Mouse (Mus musculus) embryo, embryonic 10 days (tissue): ENCODE results near the gene Fndc3b.
A peak's percentile ranks its signal among the peaks of the same experiment; 100 is the strongest.

Experiments used
- DNase-seq: peaks from one replicate; pipeline ENCODE4 v3.0.0-alpha.2; 2015; ENCODE audit warnings: low spot score

The Fndc3b gene

GRCm38 (mm10) chr3:27709096-27709905 lies 1.8 kb downstream of the Fndc3b start:
- peak; percentile 41 for DNase-seq

- DNase-seq, result no peak
These were observed 2.5 kb downstream of the Fndc3b start for GRCm38 (mm10) chr3:27708581-27708980.

DNA sequence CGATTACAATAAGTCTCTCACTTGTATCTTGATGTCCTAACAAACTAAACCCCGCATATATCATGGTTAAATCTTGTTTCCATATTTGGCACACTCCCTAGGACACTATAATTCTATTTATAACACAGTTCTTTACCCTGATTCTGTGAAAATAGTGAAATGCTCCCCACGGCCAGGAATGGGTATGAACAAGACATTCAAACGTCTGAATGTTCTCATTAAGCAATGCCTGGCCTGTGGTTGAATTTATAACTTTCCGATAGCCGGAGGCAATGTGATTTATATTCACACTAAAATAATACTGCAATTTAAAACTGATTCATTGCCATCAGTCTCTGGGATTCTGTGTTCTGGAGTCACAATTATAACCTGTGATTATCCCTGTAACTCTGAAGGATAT lies 5.3 kb downstream of the Fndc3b start:
- DNase-seq, result no peak

DNA sequence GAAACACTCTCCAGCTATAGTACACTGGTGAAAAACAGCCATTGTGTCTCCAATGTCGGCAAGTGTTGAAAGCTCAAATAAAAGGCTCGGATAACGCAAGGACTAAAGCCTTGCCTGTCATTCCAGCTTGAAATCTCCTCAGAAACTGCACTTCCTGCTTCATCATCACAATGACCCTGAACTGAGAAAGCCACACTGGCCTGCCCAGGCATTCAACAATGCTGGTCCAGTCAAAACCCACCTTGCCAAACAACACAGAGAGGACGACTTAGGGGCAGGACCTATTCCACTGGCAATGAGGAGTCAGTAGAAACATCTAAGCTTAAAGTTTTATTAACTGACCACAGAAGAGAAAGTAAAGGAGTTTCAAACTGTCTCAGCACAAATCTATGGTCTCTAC lies 6.1 kb downstream of the Fndc3b start:
- DNase-seq, result no peak

GRCm38 (mm10) chr3:27704641-27705040 lies 6.5 kb downstream of the Fndc3b start:
- DNase-seq, result no peak

GRCm38 (mm10) chr3:27703531-27703930 lies 7.6 kb downstream of the Fndc3b start:
- DNase-seq, result no peak

DNA sequence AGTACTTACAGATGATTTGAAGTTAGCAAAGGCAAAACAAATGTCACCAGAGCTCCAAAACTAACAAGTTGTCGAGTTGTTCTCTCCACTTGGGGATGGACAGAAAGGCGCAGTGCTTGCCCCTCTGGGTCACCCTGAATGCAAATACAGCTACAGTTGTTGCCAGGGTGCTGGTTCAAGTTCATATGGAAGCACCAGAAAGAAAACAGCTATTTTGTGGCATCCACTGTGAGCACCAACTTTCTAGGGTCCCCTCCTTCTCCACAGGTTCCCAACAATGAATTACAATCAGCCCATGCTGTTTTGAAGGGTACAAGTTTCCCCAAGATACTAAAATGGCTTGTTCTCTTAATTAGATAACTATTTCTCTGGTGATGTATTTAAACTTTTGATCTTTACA lies 8.0 kb downstream of the Fndc3b start:
- no peak for DNase-seq

GRCm38 (mm10) chr3:27698671-27699070 lies 12.4 kb downstream of the Fndc3b start:
- no peak for DNase-seq

DNA sequence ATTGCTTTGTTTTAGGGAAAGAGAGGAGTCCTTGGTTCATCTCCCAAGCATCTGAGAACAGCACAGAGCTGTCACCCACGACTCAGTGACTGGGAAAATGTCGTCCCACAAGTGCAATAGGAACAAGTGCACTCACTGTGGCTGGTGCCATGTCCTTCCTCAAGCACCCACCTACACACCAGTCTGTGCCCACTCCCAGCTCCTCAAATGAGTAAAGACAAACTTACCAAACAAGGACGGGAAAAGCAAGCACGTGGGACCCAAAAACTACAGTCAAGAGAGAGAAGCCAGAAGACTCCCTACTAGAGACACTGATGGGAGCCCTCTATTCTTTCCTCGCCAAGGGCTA lies 14.7 kb downstream of the Fndc3b start:
- DNase-seq, result no peak

DNA sequence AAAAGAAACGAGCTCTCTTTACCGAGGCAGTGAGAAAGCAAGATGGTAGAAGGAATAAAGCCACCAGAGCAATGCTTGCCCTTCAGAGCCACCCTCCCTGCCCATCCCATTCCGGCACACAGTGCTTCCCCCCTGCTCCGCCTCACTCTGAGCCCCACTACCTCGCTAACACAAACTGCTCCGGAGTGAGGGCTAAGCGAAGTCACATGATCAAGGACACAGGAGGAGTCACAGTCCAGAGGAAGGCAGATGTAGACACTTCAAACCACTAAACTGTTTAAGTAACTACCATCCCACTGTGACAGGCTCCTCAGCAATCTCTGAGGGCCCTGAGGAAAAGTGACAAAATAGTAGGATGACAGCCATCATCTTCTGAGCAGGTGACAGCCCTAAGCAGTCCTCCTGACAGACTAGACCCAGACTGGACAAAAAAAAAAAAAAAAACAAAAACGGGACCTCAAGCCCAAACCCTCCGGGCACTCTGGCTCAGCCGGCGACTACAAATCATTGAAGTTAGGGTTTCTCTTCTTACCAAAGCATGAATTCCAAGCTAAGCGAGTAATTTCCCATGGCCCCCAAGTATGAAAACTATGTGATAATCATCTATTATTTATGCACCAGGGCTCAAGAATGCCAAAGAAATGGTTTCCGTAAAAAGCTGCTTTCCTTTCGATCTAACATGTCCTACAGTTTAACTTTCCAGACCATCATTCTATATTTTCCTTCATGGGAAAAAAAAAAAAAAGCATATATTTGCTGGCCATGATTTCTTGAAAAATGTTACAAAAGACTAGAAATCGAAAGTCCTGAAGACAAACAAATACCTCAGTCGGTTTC lies 15.3 kb downstream of the Fndc3b start:
- no peak for DNase-seq

DNA sequence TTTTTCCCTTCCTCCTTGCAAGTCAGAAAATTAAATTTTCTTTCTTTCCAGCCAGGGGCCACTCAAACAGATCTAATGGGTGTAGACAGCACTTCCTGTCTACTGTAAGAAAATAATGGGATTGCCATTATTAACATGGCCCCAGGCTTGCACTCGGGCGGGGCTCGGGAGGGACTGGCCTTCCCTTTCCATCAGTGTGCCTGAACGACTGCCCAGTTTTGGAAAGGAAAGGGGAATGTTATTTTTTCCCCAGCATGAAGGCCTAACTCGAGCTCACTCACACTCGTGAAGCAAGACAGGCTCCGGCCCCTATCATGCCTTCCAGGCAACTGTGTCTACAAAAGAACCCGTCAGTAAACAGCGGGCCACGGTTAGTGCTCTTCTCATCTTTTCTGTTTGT lies 16.5 kb downstream of the Fndc3b start:
- DNase-seq, result no peak

DNA sequence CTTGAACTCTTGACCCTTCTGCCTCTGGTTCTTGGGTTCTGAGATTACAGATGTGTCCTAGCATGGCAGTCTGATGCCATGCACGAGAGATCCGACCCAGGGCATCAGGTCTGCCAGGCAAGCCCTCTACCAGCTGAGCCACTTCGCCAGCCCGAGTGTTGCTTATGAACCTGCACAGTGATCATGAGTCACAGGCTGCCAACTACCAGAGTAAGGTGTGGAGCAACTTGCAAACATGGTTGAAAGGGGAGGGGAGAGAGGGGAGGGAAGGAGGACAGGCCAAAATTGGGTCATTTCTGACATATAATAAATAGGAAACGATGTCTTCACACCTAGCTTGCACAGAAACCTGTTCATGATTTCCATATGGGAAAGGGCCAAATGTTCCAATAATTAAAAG lies 17.0 kb downstream of the Fndc3b start:
- DNase-seq, result no peak

DNA sequence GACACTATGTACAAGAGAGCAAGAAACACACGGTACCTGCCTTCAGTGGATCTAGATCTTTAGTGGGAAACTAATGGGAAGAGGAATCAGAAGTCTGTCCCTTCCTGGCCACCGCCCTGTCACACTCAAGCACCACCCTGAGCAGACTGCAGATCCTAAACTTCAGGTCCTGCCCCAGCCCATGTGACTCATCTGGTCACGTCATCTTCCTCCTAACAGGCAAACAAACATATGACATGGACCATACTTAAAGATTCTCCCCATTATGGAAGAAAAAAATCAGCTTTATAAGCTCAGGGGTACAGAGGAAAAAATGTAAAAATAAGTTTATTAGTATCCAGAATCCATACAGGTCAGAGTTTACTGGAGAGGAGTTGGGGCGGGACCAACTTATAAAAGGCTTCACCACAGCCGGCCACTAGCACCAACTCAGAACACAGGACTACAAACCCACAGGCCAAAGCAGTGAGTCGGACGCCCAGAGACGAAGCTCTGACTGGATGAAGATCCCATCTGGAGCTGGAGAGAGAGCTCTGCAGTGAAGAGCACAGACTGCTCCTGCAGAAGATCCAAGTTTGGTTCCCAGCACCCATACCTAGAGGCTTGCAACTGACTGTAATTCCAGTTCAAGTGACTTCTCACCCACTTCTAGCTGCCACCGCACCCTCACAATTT lies 19.5 kb downstream of the Fndc3b start:
- no peak for DNase-seq

DNA sequence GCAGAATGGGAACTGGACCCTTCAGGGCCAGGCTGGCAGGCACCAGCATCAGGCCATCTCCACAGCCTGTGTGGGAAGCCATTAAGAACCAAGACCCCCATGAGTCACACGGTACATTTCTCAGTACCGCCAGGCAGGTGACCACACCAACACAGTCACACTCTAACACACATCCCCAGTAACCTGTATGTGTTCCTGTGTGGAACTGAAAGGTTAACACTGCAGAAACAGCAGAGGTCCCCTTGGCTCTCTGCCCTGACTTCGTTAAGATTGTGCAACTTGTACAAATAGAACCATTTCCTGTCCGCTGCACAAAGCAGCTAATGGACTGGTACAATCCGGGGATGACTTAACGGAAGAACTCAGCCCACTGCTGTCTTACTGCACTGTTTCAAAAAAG lies 21.1 kb downstream of the Fndc3b start:
- no peak for DNase-seq

DNA sequence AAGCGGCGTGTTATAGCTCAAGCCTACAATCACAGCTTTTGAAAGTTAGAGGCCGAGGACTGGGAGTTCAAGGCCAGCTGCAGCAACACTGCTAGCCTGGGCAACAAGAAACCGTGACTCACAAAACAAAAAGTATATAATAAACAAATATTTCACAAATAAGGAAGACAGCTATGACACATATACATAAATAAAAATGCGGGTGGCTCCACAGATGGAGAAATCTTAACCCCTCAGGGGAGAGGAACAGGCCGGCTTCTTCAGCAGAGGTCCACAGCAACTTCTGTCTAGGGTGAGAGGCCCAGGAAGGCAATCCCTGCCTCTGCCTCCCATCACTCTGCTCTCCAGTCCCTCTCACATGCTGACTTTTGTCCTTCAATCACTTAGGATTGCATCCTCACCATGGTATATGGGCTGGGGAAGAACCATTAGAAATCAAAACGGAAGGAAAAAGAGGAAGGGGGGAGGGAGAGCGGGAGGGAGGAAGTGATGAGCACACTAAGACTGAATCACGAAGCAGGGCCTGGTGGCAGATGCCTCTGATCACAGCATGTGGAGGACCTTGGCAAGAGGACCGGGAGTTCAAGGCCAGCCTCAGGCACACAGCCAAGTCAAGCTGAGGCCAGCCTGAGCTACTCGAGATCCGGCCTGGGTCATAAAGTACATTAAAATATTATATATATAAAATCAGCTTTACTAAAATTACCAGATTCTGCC lies 21.8 kb downstream of the Fndc3b start:
- DNase-seq, result no peak

- DNase-seq, result no peak
These were observed 24.2 kb downstream of the Fndc3b start for GRCm38 (mm10) chr3:27686732-27687491.

- DNase-seq, result no peak
These were observed 25.4 kb downstream of the Fndc3b start for GRCm38 (mm10) chr3:27685650-27686208.

DNA sequence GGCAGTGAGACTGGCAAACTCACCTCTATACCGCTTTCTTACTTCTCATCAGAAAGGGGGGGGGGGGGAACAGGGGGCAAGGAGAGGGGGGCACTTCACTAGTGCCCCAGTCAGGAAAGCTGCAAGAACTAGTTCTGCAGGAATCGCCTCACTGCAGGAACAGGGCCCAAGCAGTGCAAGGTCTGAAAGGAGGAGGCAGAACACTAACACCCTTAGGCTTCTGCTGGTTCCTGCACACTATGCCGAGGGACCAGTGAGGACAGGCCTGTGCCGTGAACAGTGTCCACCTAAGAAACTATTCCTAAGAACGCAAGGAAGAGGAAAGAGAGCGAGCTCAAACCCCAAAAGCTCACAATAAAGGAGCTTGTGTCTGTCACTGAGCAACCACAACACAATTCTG lies 26.0 kb downstream of the Fndc3b start:
- DNase-seq, result no peak

- no peak for DNase-seq
These were observed 27.7 kb downstream of the Fndc3b start for GRCm38 (mm10) chr3:27683374-27683773.

- no peak for DNase-seq
These were observed 33.5 kb downstream of the Fndc3b start for GRCm38 (mm10) chr3:27677574-27677973.

GRCm38 (mm10) chr3:27673660-27674059 lies 37.4 kb downstream of the Fndc3b start:
- DNase-seq, result no peak
